In the genomic region with DNA sequence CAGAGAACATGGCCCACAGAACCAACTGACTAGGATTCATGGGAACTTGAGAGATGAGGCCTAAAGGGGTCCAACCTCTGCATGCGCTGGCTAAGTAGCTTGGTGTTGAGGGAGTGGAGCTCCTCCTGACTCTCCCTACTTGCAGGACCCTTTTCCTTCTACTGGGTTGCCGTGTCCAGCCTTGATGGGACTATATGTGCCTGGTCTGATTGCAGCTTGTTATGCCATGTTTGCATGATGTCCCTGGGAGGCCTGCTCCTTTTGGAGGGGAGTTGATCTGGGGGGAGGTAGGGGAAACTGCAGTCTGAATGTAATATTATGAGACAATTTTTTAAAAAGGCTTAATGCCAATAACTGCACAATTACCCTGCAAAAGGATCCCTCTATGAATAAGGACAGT, we compare ENCODE assay signal across 23 mouse cellular contexts. TPM values are rescaled to one million over a fixed set of nuclear protein-coding genes. Genes with fewer than 3 reads are reported as not detected.
DNase-seq lines count a peak whose midpoint lies in the region; ATAC-seq lines count a peak whose summit lies in the region.
"Had no signal": no experiment of that assay in that cellular context is flagged by ENCODE, and none has a peak within 500 bp of the region (broad histone marks: within the 10 kb centered on the region; RNA-seq: fewer than 3 reads in every experiment).

No protein-coding gene starts in this region.

- no peak for DNase-seq in forebrain, embryonic 14.5 days (ENCODE audit: low spot score)
- DNase-seq in forebrain, embryonic 11.5 days (ENCODE audit: low spot score), result no peak
- DNase-seq in neural tube, embryonic 10.5 days (ENCODE audit: extremely low spot score, low spot score), result no peak
- no peak for DNase-seq in gastrocnemius, postnatal 4 days (ENCODE audit: low spot score in 2 of 2)
- no peak for DNase-seq in gastrocnemius, postnatal 25 days
- DNase-seq: lung, adult 18-20 months had no signal

- H3K4me2 ChIP-seq in forebrain, embryonic 14.5 days (ENCODE audit: low read length), result no peak overlapping the region
- H3K4me2 ChIP-seq in forebrain, embryonic 11.5 days (ENCODE audit: low read depth, low read length, severe bottlenecking), result no peak overlapping the region
- no peak overlapping the region for H3K4me2 ChIP-seq in neural tube, embryonic 13.5 days
- no peak overlapping the region for H3K4me2 ChIP-seq in midbrain, embryonic 15.5 days
- H3K4me2 ChIP-seq: limb, embryonic 13.5 days; liver, embryonic 12.5 days had no signal

- H3K36me3 ChIP-seq in forebrain, embryonic 14.5 days (ENCODE audit: control insufficient read depth, insufficient read depth, low read length), result peaks cover 36% of the 10 kb centered on the region
- peaks cover 19% of the 10 kb centered on the region for H3K36me3 ChIP-seq in forebrain, embryonic 11.5 days (ENCODE audit: control insufficient read depth, insufficient read depth, low read length)
- H3K36me3 ChIP-seq in neural tube, embryonic 13.5 days, result peaks cover 18% of the 10 kb centered on the region; the same call in 1 of the 2 replicates
- H3K36me3 ChIP-seq in midbrain, embryonic 15.5 days (replicated peaks), result no peaks in the 10 kb centered on the region

- peak overlapping the region; percentile 33; the same call in 1 of the 2 replicates for H3K27ac ChIP-seq in forebrain, embryonic 14.5 days (ENCODE audit: low read depth, low read length)
- H3K27ac ChIP-seq in forebrain, embryonic 11.5 days (ENCODE audit: low read depth, low read length), result no peak overlapping the region
- 0 out of 2 replicates have a peak overlapping the region, but pooled peaks have one; percentile 16 for H3K27ac ChIP-seq in neural tube, embryonic 13.5 days (replicated peaks)
- H3K27ac ChIP-seq in midbrain, embryonic 15.5 days, result peak overlapping the region; percentile 55
- H3K27ac ChIP-seq: limb, embryonic 13.5 days; liver, embryonic 12.5 days had no signal

- H3K9ac ChIP-seq in forebrain, embryonic 14.5 days (ENCODE audit: low read length), result 0 out of 2 replicates have a peak overlapping the region, but pooled peaks have one; percentile 25
- H3K9ac ChIP-seq in forebrain, embryonic 11.5 days (ENCODE audit: low read length), result no peak overlapping the region
- no peak overlapping the region for H3K9ac ChIP-seq in neural tube, embryonic 13.5 days
- H3K9ac ChIP-seq in midbrain, embryonic 15.5 days, result no peak overlapping the region
- H3K9ac ChIP-seq: limb, embryonic 13.5 days; liver, embryonic 12.5 days had no signal

- no peaks in the 10 kb centered on the region for H3K9me3 ChIP-seq in forebrain, embryonic 14.5 days (replicated peaks; ENCODE audit: control insufficient read depth, low read length)
- H3K9me3 ChIP-seq in forebrain, embryonic 11.5 days (ENCODE audit: control insufficient read depth, low read length), result no peaks in the 10 kb centered on the region
- H3K9me3 ChIP-seq in neural tube, embryonic 13.5 days, result no peaks in the 10 kb centered on the region
- no peaks in the 10 kb centered on the region for H3K9me3 ChIP-seq in midbrain, embryonic 15.5 days
- H3K9me3 ChIP-seq: limb, embryonic 13.5 days; liver, embryonic 12.5 days had no signal

- WGBS in forebrain, embryonic 14.5 days, result 83% methylated on average over 2 of the region's 2 CpGs
- WGBS in forebrain, embryonic 11.5 days, result 100% methylated on average over 2 of the region's 2 CpGs
- WGBS in neural tube, embryonic 13.5 days, result 97% methylated on average over 2 of the region's 2 CpGs
- WGBS in midbrain, embryonic 15.5 days, result 97% methylated on average over 2 of the region's 2 CpGs

- ATAC-seq in forebrain, embryonic 14.5 days, result peak; percentile 21; the same call in 1 of the 2 replicates
- ATAC-seq in forebrain, embryonic 11.5 days (replicated peaks; ENCODE audit: low FRiP score), result no peak
- ATAC-seq in neural tube, embryonic 13.5 days (ENCODE audit: low read depth), result peak; percentile 51; the same call in 1 of the 2 replicates
- ATAC-seq in midbrain, embryonic 15.5 days (replicated peaks), result peak; percentile 16; the same call in 1 of the 2 replicates
- ATAC-seq in inflammation-experienced regulatory T-cells, adult 6 months, result no peak
- ATAC-seq: intestine, postnatal 0 days; liver, embryonic 12.5 days had no signal

- H3K4me1 ChIP-seq in forebrain, embryonic 14.5 days (ENCODE audit: control insufficient read depth, insufficient read depth, low read length), result no peaks in the 10 kb centered on the region
- H3K4me1 ChIP-seq in forebrain, embryonic 11.5 days (replicated peaks; ENCODE audit: control insufficient read depth, insufficient read depth, low read length), result no peaks in the 10 kb centered on the region
- no peaks in the 10 kb centered on the region for H3K4me1 ChIP-seq in neural tube, embryonic 13.5 days (replicated peaks)
- H3K4me1 ChIP-seq in midbrain, embryonic 15.5 days, result peaks cover 4% of the 10 kb centered on the region; the same call in 1 of the 2 replicates
- H3K4me1 ChIP-seq: limb, embryonic 13.5 days; liver, embryonic 12.5 days had no signal

- H3K27me3 ChIP-seq in forebrain, embryonic 14.5 days (replicated peaks; ENCODE audit: control insufficient read depth, insufficient read depth, low read length), result no peaks in the 10 kb centered on the region
- H3K27me3 ChIP-seq in forebrain, embryonic 11.5 days (ENCODE audit: control insufficient read depth, insufficient read depth, low read length), result no peaks in the 10 kb centered on the region
- no peaks in the 10 kb centered on the region for H3K27me3 ChIP-seq in neural tube, embryonic 13.5 days
- no peaks in the 10 kb centered on the region for H3K27me3 ChIP-seq in midbrain, embryonic 15.5 days (replicated peaks)
- H3K27me3 ChIP-seq: limb, embryonic 13.5 days; liver, embryonic 12.5 days had no signal

- no peak overlapping the region for H3K4me3 ChIP-seq in forebrain, embryonic 14.5 days (ENCODE audit: low read depth, low read length)
- no peak overlapping the region for H3K4me3 ChIP-seq in forebrain, embryonic 11.5 days (ENCODE audit: low read depth, low read length)
- no peak overlapping the region for H3K4me3 ChIP-seq in neural tube, embryonic 13.5 days
- no peak overlapping the region for H3K4me3 ChIP-seq in midbrain, embryonic 15.5 days
- H3K4me3 ChIP-seq: limb, embryonic 13.5 days; liver, embryonic 12.5 days had no signal

RNA-seq across cellular contexts. Expression of gene Il17f, which starts 10.9 kb away (rescaled TPM):
- polyA plus RNA-seq in forebrain, embryonic 14.5 days (2014; fragmentation: Nextera tagmentation; extraction: Ambion mirVana), result not detected in 2 replicates
- polyA plus RNA-seq in forebrain, embryonic 11.5 days (2014; fragmentation: Nextera tagmentation; extraction: Ambion mirVana), result 0.43 and 0.51 TPM in 2 replicates
- not detected in 2 replicates for polyA plus RNA-seq in neural tube, embryonic 13.5 days (2015; fragmentation: Nextera tagmentation; extraction: Ambion mirVana)
- not detected in 2 replicates for polyA plus RNA-seq in midbrain, embryonic 15.5 days (2015; fragmentation: Nextera tagmentation; extraction: Ambion mirVana)
- total RNA-seq in gastrocnemius, postnatal 4 days (2021), result not detected
- total RNA-seq in gastrocnemius, postnatal 25 days (2021), result not detected
- 1 to 10 TPM in 1 of 3 experiments, under 1 TPM in 1, not detected in 1; 0.80 to 1.2 TPM for polyA plus RNA-seq in inflammation-experienced regulatory T-cells, adult 6 months (2017; shearing (Covaris generic))
- total RNA-seq: adrenal gland, postnatal 14 days; gastrocnemius, adult 18-20 months; hematopoietic stem cell, adult 5-6 weeks; layer of hippocampus, adult 8-10 months; layer of hippocampus, postnatal 36 days; left cerebral cortex, postnatal 10 days; monocyte, adult 5-6 weeks had no signal
- polyA plus RNA-seq: gonadal fat pad, adult 2 months; heart, postnatal 0 days; intestine, postnatal 0 days; kidney, embryonic 14.5 days; spleen, adult 2 months had no signal

RNA-seq across cellular contexts. Expression of gene Mcm3, which starts 18.8 kb away (rescaled TPM):
- polyA plus RNA-seq in forebrain, embryonic 14.5 days (2014; fragmentation: Nextera tagmentation; extraction: Ambion mirVana), result 64.0 and 79.4 TPM in 2 replicates
- 234 and 261 TPM in 2 replicates for polyA plus RNA-seq in forebrain, embryonic 11.5 days (2014; fragmentation: Nextera tagmentation; extraction: Ambion mirVana)
- 23.9 and 26.8 TPM in 2 replicates for polyA plus RNA-seq in neural tube, embryonic 13.5 days (2015; fragmentation: Nextera tagmentation; extraction: Ambion mirVana)
- polyA plus RNA-seq in midbrain, embryonic 15.5 days (2015; fragmentation: Nextera tagmentation; extraction: Ambion mirVana), result 18.9 and 20.5 TPM in 2 replicates
- 10 to 100 TPM; 36.4 to 37.5 TPM for total RNA-seq in gastrocnemius, postnatal 4 days (2021)
- total RNA-seq in gastrocnemius, postnatal 25 days (2021), result 1 to 10 TPM; 2.3 to 3.0 TPM
- polyA plus RNA-seq in inflammation-experienced regulatory T-cells, adult 6 months (2017; shearing (Covaris generic)), result 100 to 1,000 TPM in 1 of 3 experiments, 10 to 100 TPM in 2; 42.6 to 127 (median 54.3) TPM

Comparison
In these comparisons a context has a peak if more than half of its experiments do, and no peak if none do; other contexts are left out.
1. ATAC-seq: peak in forebrain, embryonic 14.5 days (single experiment), neural tube, embryonic 13.5 days (single experiment) and midbrain, embryonic 15.5 days (single experiment); none in forebrain, embryonic 11.5 days (single experiment) and inflammation-experienced regulatory T-cells, adult 6 months (single experiment).